Mouse (Mus musculus): ENCODE data around the gene Tmem60.

- TF ChIP-seq POLR2A (IDR thresholded peaks at IDR 0.05; ENCODE audit: control insufficient read depth, low read depth, low read length) (no peak), CTCF (IDR thresholded peaks at IDR 0.05; ENCODE audit: control insufficient read depth, insufficient read depth, insufficient replicate concordance, low read depth, low read length) (no peak)
Measured at GRCm38 (mm10) chr5:20924608-20925007, 42.6 kb downstream of the Tmem60 start.

All from testis, adult 2 months (tissue).